Mouse (Mus musculus) ovary, postnatal 14 days (tissue): ENCODE results near the gene Mgrn1.

Source experiments
- DNase-seq: peaks from one replicate; pipeline ENCODE4 v3.0.0; 2022; ENCODE audit warnings: low spot score

The Mgrn1 gene

GRCm38 (mm10) chr16:4942868-4943267 is 56.8 kb downstream of the Mgrn1 start:
- no peak for DNase-seq

DNA sequence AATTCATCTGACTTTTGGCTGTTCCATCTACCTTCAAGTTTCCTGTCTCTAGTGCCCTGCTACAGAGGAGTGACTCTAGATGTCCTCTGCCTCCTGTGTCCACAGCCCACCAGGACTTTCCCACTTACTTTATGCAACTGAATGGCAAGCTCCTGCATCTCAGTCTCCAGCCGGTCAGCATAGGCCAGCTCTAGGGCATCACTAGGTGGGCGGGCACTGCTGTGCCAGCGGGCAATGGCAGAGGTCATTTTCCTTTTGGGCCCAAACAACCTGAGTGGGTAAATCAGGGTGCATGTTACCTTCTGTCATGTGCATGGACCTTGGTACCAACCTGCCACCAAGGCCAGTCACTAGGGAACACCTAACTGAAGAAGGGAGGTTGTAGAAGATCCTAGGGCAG is 57.4 kb downstream of the Mgrn1 start:
- no peak for DNase-seq

DNA sequence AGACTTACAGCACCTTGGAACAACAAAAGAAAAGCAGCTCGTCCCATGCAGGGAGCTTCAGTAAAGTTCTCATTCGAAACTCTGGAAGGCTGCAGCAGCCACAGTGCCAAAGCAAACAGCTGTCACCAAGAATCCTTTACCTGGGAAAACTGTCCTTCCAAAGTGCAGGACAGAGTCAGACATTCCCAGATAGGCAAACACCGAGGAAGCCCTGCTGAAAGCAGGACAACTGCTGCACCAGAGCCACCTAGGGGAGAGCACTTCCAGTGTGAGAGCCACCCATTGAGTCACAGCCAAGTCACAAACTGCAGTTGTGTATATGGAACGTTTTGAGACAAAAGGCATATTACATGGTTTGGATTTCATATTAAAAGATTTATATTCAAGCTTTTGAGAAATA is 59.4 kb downstream of the Mgrn1 start:
- no peak for DNase-seq

DNA sequence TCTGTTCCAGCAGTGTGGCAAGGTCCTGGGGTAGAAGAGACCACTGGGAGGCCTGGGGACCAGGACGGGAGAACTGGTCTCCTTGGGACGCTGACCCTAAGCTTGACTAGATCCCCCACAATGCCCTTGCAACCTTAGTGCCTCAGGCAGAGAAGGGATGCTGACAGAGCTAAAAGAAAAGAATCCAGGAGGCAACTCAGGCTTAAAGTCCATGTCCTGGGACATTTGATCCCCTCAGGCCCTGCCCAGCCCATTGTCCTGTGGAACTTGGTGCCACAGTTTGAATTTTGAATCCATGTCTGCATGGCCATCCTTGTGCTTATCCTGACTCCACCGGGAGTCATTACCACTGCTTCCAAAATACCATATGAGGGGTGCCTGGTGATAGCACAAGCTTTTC is 60.1 kb downstream of the Mgrn1 start:
- no peak for DNase-seq

DNA sequence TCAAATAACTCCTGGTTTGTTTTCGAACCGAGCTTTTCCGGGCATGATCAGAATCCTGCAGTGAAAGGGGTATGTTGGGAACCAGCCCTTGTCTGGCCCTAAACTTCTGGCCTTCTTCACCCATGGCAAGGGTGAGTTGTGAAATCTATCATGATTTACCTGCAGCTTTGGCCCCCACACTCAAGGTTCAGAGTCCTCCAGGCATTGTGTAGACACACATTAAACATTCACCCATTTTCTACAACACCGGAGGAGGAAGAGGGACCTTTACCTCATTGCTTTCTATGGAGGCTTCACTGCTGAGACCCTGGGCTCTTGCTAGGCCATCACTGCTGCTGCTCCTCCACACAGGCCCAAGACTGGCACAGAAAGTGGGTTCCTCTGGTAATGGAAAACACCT is 61.3 kb downstream of the Mgrn1 start:
- DNase-seq, result no peak

DNA sequence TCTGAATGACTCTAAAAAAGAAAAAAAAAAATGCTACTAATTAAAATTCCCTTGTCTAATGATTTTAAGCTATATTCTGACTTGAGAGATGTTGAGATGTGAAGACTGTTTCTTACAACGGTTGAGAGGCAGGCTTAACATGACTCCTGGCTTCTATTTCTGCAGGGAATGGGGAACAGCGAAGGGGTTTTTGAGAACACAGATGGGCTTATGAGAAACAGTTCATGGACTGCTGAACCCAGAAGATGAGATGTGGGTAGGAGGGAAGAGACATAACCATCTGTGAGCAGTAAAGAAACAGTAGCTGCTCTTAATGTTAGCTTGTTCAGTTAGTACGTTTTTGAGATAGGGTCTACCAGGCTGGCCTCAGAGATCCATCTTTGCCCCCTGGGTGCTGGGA is 70.6 kb downstream of the Mgrn1 start:
- DNase-seq, result no peak

DNA sequence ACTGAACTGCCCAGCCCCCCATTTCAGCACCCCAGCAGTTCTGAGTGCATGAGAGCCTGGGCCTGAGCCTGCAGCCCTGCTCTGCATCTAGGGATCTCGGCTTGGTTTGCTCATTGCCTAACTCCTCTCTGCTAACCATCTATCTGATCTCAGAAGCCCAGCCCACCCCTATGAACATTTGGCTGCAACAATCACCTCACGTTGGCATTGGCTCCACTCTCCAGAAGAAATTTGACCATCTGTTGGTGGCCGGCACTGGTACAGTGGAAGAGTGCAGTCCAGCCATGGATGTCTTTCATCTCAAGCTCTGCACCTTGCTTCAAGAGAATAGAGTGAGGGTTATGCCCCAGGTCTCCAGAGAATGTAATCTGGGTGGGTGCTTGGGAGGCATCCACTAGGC is 71.4 kb downstream of the Mgrn1 start:
- DNase-seq, result no peak

DNA sequence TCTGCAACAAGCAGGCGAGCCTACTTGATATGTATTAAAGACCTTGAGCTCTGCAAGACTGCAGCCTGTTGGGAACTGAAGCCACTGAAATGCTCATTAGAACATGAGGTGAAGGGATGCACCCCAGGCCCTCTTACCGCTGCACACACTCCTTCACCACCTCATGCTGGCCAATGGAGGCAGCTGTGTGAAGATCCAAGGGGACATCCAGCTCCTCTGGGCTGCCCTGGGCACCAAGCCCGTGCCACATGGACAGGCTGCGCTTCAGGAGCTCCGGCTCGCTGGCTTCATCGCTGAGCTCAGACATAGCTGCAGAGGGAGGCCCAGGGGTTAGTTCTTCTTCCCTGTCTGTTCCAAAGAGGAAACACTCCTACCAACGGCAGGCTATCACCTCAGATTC is 74.2 kb downstream of the Mgrn1 start:
- DNase-seq, result no peak

DNA sequence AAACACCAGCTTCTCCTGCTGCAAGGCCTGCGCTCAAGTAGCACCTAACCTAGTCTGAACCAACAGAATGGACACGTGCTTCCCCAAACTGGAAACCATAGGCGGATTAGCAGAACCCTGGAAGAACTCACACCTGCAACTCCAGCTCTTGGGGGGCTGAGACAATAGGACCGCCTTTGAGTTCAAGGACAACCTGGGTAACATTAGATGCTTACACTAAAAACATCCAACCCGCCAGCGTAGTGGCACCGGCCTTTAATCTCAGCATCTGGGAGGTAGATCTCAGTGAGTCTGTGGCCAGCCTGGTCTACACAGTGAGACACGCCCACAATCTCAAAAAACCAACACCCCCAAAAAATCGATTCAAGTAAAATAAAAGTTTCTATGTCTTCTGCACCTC is 77.3 kb downstream of the Mgrn1 start:
- DNase-seq, result no peak

- peak; percentile 91 for DNase-seq
Observed at GRCm38 (mm10) chr16:4963797-4964709, 78.0 kb downstream of the Mgrn1 start, which contains the start of gene Anks3. Gene Anks3 (minus strand): TSS chr16:4964205.

- DNase-seq, result no peak
Observed at GRCm38 (mm10) chr16:4964731-4965391, 78.8 kb downstream of the Mgrn1 start.

GRCm38 (mm10) chr16:4965392-4966129 is 79.5 kb downstream of the Mgrn1 start:
- DNase-seq, result no peak

DNA sequence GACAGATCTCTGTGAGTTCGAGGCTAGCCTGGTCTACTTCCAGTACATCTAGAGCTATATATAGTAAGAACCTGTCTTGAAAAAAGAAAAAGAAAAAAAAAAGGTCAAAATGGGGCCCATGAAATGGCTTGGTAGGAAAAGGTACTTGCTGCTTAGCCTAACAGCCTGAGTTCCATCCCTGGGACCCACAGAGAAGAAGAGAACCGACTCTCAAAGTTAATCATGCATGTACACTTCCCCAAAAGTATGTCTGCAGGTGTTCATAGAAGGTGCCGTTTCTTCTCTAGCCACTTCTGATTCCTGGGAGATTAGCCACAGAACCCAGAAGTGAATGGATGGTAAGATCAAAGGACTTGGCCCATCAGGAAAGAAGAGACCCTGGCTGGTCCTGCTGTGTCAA is 82.4 kb downstream of the Mgrn1 start:
- no peak for DNase-seq

DNA sequence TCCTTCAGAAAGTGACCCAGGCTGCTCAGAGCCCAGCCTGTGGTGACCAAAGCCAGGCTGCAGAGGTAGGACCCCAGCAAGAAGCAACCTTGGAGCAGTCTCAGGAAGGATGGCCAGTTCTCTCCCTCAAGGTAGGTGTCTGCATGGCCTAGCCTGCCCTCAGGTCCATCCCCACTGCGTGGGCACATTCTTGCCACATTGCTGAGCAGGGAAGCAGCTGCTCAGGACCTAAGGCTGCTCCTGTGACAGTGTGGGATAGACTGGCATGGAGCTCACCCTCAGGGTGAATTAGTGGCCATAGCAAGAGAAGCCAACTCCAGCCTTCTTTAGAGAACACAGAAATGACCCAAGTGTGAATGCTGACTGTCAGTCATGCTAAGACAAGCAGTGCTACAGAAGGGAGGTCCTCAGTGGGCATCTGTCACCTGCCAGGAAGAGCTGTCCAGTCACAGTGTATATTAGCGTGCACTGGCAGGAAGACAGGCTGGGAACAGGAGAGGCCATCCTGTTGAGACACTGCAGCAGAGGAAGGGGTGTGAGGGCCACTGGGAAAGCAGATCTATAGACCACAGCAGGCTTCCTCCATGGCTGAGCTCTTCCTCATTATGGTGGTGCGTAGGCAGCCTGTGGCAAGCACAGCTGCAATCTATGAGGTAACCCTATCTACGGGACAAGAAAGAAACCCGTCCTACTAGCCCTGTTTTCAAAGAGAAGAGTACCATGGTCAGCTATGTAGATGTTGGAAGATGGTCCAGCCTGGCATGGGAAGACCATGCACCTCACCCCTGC is 83.2 kb downstream of the Mgrn1 start:
- DNase-seq, result no peak

DNA sequence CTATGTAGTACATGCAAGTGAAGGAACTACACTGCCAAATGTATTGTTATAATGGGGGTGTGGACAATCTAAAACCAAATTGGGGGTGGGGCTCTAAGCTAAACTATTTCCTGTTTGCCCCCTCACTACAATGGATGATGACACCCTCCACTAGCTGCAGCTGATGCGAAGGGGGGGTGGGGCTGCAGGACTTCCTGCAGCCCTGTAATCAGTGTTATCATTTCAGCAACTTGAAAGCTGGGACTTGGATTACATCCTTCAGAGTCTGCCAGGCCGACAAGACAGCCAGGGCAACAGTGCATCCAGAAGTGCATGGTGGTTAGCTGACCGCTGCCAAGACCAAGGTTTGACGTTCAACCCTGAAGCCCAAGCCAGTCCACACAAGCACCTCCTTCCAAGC is 85.6 kb downstream of the Mgrn1 start:
- no peak for DNase-seq

DNA sequence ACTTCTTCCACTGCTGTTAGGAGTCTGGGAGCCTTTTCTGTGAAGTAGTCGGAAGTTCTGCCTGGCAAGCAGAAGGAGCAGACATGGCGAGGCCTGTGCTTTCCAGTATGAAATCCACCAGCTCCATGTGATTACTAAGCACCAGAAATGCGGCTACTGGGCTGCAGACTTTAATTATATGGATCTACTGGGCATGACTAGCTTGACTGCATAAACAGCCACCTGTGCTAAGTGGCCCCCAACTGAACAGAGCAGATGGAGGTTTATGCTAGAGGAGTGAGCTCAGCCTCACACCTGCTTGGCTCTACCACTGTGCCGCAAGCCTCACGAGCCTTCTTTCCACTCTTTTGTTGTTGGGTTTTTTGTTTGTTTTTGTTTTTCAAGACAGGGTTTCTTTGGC is 88.5 kb downstream of the Mgrn1 start:
- no peak for DNase-seq

- DNase-seq, result no peak
Observed at GRCm38 (mm10) chr16:4976180-4976579, 90.1 kb downstream of the Mgrn1 start.

- DNase-seq, result no peak
Observed at GRCm38 (mm10) chr16:4978275-4979051, 92.4 kb downstream of the Mgrn1 start.

DNA sequence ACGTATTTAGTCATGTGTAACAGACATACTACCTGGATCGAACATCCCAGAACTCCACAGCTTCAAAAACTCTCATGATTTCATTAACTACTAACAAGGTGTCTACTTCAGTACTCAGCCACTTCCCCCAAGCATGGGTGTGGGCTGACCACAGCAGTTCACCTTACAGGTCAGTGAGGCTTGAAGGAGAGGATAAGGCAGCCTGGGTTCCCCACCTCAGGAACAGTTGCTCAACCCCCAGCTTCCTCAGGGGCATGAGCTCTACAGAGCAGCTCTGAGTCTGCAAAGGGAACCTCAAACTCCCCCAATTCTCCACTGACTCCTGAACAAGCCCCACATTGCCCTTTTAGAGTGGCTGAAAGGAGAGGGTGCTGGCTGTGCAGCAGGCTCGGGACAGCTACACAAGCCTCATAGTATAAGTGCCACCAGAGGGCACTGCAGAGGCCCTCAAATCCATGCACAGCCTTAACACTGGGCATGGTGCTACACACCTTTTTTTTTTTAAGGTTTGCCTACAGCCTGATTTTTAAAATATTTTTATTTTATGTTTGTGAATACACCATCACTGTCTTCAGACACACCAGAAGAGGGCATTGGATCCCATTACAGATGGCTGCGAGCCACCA is 93.8 kb downstream of the Mgrn1 start:
- DNase-seq, result no peak

- DNase-seq, result no peak
Observed at GRCm38 (mm10) chr16:4984717-4985116, 98.7 kb downstream of the Mgrn1 start.
